Mouse (Mus musculus) brain, embryonic 14.5 days (tissue): ENCODE measurements around the gene Tuba1b.

Source experiments
- CTCF ChIP-seq: fragments of 200-500 bp; IDR thresholded peaks from 2 replicates; pipeline ENCODE4 v1.5.1; 2012; ENCODE audit warnings: inconsistent platforms, mild to moderate bottlenecking, moderate library complexity, borderline replicate concordance; ENCODE audit not compliant: insufficient read depth, insufficient read length; ENCODE audit errors: extremely low read depth
- POLR2A ChIP-seq: fragments of 200-500 bp; IDR thresholded peaks from 2 replicates; pipeline ENCODE4 v1.6.1; 2012; ENCODE audit warnings: mild to moderate bottlenecking, inconsistent platforms, borderline replicate concordance; ENCODE audit not compliant: poor library complexity, insufficient read depth, insufficient read length, severe bottlenecking; ENCODE audit errors: extremely low read depth

DNA sequence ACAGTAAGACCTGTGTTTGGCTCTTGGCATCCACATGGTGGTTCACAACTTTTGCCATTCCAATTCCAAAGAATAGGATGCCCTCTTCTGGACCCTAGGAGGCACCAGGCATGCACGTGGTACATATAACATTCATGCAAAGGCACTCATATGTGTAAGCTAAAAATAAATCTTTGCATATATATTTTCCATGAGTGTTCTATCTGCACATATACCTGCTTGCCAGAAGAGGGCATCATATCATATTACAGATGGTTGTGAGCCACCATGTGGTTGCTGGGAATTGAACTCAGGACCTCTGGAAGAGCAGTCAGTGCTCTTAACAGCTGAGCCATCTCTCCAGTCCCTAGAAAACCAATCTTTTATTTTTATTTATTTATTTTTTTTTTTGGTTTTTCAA is 32.8 kb downstream of the Tuba1b start:
- TF ChIP-seq POLR2A, result no peak
- no peak for TF ChIP-seq CTCF
